Mouse (Mus musculus) ovary, adult 18-20 months (tissue): ENCODE data around the gene Tmem259.

Source experiments
- DNase-seq: peaks from one replicate; pipeline ENCODE4 v3.0.0; 2022; ENCODE audit warnings: low spot score, mixed read lengths

The Tmem259 gene

DNA sequence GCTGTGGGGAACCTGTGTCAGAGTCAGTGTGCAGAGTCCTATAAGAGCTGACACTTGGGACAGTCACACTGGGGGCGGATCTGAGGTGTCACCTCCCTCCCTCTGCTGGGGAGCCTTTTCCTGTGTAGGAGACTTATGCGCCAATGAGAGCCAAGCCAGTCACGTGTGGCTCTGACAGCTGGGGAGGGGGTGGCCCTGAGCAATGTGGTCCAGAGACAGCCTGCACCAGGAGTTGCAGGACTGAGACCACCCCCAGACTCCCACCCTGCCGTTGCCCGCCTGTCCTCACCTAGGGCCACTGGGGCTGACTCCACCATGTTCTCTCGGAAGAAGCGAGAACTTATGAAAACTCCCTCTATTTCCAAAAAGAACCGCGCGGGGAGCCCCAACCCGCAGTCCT, 32.4 kb upstream of the Tmem259 start, which contains the start of gene Arhgap45:
Gene Arhgap45, plus strand, starts transcription at position 143 of the 400 bp plus-strand sequence.
- no peak for DNase-seq

DNA sequence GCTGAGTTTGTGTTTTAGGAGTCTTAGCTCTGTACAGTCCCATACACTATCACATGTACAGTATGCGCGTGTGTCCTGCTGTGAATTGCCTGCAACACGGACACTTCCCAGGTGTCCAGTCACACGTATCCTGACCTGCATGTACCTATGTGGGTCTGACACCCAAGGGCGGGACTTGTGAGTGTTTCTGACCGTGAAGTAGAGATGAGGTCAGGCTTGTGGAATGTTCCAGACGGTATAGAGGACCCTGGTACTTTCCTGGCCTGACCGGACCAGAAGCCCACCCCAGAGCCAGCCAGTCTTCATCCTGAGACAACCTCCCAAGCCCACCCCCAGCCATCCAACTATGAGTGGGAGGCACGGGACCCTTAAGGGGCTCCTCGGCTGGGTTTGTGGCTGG, 31.5 kb upstream of the Tmem259 start:
- DNase-seq = no peak

DNA sequence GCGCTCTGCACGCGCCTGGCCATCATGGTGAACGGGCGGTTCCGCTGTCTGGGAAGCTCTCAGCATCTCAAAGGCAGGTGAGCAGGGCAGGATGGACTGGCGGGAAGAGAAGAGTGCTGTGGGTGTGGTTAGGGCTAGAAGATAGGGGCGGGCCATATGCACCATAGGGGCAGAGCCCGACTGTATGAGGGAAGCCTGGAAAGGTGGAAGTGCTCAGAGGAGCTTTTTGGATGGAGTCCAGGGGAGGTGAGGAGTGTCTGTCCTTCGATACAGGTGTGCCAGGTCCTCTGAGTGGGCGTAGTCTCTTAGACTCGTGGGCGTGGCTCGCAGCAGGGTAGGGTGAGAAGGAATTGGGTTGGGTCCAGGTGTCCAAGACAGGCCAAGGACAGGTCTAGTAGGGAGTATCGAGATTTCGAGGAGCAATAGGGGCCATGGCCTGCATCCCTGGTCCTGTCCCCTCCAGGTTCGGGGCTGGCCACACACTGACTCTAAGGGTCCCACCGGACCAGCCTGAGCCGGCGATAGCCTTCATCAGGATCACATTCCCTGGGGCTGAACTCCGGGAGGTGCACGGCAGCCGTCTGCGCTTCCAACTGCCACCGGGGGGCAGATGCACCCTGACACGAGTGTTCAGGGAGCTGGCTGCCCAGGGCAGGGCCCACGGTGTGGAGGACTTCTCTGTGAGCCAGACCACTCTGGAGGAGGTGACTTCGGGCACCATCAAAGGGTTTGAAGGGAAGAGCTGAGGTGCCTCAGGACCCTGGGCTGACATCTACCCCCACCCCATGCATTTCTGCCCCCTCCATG, 30.6 kb upstream of the Tmem259 start:
- no peak for DNase-seq

DNA sequence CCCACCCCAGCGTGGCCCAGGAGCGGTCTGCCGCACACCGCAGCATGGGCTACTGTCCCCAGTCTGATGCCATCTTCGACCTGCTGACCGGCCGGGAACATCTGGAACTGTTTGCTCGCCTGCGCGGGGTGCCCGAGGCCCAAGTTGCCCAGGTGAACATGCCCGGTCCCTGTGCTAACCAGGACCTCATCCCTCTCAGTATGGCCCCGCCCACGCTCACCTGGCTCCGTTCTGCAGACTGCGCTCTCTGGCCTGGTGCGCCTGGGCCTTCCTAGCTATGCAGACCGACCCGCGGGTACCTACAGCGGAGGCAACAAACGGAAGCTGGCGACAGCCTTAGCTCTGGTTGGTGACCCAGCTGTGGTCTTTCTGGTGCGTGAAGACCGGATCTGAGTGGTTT, 29.5 kb upstream of the Tmem259 start:
- DNase-seq = no peak

DNA sequence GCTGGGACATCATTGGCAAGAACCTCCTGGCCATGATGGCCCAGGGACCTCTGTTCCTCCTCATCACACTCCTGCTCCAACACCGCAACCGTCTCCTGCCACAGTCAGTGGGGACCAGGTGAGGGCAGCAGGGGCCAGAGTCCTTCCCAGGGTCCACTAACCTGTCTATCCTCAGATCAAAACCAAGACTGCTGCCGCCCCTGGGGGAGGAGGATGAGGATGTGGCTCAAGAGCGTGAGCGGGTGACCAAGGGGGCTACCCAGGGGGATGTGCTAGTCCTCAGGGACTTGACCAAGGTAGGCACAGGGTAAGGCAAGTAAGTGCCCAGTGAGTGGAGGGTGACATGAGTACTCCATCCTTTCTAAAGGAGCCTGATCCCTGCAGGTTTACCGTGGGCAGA, 27.6 kb upstream of the Tmem259 start:
- DNase-seq = no peak

DNA sequence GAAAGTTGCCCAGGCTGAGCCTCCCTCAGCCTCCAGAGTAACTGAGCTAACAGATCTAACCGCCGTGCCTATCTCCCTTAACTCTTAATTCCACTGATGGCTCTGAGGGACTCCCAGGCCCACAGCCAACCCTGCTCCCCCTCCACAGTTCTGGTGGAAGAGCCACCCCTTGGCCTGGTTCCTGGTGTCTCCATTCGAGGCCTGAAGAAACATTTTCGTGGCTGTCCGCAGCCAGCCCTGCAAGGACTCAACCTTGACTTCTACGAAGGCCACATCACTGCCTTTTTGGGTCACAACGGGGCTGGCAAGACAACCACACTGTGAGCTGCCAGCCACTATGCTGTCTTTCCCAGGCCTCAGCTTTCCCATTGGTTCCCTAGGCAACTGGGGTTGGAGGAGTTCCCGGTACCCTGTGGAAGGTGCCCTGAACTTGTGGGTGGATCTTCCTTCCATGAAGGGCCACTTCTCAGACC, 20.1 kb upstream of the Tmem259 start:
- peak; percentile 72 for DNase-seq

DNA sequence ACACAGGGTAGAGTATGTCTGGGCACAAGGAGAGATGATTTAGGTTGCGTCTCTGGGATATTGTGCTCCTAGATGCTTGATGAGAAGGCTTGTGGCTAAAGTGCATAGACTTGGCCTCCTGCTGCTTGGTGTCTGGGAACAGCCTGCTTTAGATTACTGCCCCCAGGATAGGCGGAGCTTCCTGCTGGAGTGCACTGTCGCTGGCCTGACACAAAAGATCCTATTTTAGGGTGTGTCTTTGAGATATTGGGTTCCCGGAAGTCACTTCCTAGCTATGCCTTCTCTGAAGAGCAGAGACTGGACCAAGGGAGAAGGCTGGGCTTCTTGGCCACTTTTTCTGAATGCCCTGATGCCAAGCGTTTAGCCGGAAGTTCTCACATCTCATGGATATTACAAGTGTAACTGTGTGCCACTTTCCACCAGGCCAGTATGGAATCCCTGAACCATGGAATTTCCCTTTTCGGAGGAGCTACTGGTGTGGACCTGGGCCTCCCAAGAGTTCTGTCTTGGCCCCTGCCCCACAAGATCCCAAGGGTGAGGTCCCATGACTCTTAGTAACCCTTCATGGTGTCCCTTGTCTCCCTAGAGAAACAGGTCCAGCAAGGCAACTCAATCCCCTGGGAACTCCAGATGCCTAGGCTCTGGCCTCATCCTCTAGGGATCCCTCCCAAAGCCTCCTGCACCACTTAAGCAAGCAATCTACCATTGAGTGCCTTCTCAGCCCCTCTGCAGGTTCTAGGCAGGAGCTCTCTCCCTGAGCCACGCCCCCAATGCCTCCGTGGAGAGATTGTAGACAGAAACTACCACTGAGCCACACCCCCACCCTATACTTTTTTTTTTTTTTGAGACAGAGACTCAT, 19.5 kb upstream of the Tmem259 start:
- no peak for DNase-seq

DNA sequence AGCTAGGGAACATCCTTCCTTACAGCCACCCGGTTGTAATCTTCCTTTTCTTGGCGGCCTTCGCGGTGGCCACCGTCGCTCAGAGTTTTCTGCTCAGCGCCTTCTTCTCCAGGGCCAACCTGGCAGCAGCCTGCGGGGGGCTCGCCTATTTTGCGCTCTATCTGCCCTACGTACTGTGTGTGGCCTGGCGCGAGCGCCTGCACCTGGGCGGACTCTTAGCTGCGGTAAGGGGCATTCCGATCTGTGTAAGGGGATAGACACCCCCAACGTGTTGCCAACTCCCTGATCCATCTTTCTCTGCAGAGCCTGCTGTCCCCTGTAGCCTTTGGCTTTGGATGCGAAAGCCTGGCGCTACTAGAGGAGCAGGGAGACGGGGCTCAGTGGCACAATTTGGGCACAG, 18.7 kb upstream of the Tmem259 start:
- no peak for DNase-seq

DNA sequence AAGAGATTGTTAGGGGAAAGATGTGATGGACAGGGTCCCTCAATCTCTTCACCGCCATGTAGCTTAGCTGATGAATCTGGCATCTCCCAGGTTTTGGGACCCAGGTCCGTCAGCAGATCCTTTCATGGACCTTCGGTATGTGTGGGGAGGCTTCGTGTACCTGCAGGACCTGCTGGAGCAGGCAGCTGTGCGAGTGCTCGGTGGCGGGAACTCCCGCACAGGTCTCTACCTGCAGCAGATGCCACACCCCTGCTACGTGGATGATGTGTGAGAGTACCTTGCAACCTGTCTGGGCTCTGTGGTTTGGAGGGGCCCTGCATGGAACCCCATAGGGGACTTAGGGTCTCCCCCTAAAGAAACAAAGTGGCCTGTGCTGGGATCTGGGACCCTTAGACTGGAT, 17.8 kb upstream of the Tmem259 start:
- DNase-seq = no peak

DNA sequence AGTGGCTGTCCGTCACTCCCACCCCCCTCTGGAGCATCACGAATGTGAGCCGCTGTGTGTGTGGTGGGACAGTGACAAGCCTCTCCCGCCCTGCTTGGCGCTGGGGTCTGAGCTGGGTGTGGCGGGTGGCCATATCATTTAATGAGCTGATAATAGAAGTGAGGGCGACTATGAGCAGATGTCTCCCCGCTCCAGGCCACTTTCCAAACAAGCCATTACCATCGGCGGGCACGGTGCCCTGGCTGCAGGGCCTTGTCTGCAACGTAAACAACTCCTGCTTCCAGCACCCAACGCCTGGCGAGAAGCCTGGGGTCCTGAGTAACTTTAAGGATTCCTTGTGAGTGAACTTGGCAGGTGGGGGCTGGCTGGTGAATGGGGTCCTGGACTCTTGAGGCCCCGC, 13.7 kb upstream of the Tmem259 start:
- peak; percentile 74 for DNase-seq

DNA sequence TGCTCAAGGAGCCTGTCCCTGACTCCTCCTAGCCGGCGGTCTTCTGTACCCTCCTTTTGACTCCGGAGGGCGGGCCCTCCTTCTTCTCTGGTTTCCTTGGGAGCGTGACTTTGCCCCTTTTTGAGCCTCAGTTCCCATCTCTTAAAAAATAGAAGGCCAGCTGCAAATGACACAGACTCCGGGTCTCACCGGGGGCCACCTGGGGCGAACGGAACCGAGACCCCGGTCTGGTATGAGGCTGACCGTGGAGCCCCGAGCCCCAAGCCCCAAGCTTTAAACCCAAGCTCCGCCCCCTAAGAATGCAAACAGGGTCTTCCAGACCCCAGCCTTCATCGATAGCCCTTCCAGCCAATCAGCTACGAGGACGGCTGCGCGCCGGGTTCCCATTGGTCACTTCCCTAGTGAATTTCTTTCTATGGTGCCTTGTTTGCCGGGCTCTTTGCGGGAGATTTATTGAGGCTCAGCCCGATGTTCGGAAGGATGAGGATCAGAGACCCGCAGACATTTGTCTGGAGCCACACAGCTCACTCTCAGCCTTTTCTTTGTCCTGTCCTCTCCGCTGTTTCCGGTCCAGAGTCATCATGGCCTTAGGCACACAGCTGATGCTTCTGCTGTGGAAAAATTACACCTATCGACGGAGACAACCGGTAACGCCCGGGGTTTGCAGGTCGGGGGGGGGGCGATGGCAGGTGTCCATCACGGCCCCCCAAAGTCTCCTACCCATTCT, 13.1 kb upstream of the Tmem259 start:
- DNase-seq = no peak

DNA sequence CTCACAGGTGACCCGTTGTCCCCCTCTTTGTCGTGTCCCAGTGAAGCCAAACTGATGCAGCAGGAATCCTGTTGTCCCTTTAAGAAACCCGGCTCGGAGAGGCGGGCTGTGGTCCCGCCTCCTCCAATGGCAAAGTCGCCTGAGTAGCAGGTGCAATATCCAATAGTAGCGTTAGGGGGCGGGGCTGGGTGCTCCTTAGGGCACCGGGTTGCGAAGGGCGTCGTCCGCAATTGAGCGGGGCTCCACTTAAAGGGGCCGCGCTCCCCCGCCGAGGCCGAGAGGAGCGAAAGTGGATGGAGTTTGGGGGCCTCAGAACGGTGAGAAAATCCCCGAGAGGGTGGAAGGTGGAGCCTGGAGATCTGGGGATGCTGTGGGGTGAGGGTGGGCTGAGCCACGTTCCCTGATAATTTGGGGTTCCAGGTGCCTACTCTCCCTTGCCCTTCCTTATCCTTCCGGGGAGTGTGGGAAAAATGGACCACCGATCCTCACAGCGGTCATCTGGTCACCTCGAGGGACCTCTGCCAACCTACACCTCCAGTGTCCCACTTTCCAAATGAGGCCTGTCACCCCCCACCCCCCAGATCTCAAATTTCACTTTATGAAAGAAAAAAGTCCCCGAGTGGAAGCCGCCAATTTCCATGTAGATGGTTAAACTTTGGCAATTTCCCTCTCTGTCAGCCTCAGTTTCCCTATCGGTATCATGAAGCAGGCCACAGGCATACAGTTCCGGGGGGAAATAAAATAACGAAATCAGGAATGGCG, 12.3 kb upstream of the Tmem259 start, which contains the start of gene Abca7:
Gene Abca7, plus strand, starts transcription at position 223 of the 762 bp plus-strand sequence.
- DNase-seq = peak; percentile 90

DNA sequence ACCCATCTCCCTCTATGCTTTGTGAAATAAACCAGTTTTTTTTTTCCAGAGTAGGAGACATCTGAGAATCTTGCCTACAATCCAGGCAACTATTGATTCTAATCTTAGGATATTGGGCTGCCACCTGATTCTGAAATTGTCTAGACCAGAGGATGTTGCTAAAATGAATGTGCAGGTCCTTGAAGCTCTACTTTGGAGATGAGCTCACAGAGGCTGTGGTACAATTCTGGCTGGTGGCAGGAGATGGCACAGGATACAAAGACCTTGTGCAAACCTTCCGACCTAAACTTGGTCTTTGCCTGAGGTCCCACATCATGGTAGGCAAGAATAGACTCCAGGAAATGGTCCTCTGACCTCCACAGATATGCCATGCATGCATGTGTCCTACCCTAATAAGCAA, 11.5 kb upstream of the Tmem259 start:
- no peak for DNase-seq

DNA sequence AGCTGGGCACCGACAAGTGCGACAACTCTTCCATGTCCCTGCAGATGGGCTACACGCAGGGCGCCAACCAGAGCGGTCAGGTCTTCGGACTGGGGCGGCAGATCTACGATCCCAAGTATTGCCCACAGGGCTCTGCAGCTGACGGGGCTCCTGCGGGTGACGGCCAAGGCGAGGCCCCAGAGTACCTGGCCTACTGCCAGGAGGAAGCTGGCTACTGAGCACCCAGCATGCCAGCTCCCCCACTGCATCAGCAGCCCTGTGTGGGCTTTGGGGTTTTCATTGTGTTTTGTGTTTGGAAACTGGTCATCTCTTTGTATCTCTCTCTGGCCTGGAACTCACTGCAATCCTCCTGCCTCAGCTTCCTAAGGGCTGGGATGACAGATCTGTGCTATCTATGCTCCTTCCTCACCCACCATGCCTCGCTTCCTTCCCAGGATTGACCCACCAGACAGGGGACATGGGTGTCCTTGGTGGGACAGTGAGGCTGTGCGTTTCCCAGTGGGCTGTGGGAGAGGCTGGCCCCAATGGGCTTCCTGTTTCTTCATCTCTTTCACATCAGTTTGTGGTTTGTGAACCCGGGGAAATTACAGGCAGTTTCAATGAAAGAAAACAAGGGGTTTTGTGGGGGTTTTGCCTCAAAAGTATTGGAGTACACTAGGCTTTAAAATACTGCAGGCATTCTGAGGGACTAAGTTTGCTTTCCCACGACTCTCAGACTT, 10.4 kb upstream of the Tmem259 start:
- no peak for DNase-seq

DNA sequence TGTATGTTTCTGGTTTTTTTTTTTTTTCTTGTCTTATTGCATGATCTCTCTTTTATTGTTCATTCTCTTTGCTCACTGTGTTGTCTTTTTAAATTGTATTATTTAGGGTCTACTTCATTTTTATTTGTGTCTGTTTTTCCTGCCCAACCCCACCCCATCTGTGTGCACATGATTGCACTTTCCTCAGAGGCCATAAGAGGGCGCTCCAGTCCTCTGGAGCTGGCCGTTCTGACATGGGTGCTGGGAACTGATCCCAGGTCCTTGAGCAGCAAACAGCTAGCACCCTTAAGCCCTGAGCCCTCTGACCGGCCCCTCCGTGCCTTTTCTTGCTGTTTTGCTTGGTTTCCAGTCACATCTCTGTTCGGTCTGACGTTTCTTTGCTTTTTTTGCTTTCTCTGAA, 7.4 kb upstream of the Tmem259 start:
- DNase-seq = no peak

DNA sequence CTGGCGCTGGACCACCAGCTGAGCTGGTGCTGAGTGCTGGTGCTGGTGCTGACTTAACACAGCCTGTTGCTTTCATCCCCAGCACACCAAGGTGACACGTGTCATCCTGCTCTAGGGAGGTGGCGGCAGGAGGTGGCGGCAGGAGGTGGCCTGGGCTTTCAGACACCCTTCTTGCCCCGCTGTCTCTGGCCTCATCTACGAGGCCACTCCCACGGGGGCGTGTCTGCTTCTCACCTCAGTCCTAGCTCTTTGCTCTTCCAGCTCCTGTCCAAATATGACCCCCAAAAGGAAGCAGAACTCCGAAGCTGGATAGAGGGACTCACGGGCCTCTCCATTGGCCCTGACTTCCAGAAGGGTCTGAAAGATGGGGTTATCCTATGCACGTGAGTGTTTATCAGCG, 7.0 kb upstream of the Tmem259 start:
- DNase-seq = no peak

DNA sequence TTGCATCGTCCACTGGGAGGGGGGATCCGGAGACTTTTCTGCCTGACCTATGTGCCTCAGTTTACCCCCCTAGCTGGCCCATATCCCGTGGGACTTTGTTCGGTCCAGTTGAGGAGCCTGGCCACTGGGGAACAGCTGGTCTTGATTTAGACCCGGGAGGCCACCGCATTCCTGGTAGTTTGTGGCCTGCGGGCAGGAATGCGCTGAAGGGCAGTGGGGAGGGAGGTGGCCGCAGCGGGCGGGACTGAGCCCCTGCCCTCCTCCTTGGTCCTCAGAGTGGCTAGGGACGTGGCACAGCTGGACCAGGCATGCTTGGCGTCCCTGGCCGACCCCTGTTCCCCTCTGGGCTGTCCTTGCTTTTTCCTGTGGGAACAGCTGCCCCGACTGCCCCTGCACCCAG, 5.7 kb upstream of the Tmem259 start:
- DNase-seq = no peak

DNA sequence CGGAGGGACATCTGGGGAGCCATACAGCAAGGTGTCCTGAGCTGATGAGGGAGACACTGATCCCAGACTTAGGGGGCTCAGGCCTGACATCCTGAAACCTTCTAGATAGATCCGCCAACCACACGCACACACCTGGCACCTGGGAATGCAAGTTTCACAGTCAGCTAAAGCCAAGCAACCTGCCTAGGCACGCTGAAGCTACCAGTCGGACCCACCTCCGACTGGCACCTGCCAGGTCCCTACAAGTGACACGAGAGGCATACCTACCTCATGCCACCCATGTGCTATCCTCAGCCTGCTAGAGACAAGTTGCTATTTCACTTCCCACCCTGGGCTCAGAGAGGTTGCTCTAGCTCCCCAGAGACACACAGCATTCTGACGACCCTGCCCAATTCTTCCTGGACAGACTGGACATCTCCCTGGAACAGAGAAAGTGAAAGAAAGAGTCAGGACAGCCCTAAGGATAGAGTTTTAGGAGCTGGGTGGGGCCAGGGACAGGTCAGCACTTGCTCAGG, 5.2 kb upstream of the Tmem259 start:
- no peak for DNase-seq

DNA sequence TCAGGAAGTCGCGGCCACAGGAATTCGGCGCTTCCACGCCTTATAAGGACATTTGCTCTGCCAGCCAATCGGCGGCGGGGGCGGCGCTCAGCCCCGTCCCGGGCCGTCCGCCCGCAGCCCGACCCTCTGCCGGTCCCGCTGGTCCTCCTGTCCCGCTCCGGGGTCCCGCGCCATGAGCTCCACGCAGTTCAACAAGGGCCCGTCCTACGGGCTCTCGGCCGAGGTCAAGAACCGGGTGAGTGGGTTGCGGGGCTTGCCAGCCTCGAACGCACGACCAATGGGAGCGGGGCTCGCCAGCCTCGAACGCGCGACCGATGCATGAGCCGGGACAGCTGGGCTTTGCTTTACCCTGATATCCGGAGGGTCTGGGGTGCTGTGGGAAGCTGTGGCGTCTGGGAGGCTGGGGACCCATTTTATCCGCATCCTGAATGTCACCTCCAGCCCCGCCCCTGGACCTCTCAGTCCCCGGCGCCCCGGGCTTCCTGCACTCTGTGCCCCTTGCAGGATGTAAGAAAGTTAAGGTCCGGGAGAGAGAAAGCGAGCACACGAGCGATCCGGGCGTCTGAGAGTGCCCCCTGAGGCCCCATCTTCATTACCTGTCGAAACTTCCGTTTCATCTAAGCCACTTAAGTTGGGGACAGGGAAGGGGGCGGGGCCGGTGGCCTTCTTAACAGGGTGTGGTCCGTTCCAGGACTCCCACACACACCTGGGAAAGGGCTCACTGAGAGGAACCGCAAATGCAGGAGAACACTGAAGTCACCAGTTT, 4.6 kb upstream of the Tmem259 start, which contains the start of gene Cnn2:
Gene Cnn2, plus strand, starts transcription at position 79 of the 766 bp plus-strand sequence.
- no peak for DNase-seq
